Mouse (Mus musculus): ENCODE results near the gene Atxn7l2. TPM values are rescaled to one million over a fixed set of nuclear protein-coding genes. Genes with fewer than 3 reads are reported as not detected.
A peak's percentile ranks its signal among the peaks of the same experiment; 100 is the strongest.

Gene Atxn7l2
- total RNA-seq, 1 experiment: 9.5 TPM

DNA sequence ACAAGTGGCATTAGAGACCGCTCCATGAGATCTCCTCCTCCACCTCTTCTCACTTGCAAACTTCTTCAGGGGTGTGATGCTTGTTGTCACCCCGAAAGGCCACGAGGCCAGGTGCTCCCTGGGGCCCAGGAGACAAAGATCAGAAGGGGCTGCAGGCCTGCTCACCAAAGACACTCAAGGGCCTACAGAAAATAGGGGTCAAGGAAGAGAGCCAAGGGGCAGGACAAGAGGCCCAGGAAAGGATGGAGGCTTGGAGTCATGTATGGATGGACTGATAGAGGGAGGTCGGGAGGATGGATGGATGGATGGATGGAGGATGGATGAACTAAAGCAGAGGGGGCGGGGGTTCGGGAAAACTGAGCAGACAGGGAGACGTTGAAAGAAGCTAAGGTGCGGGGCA, 1.2 kb downstream of the Atxn7l2 start:
- Histone ChIP-seq H3K9ac (ENCODE audit: insufficient read depth, low read depth, low read length, poor library complexity, severe bottlenecking) (peak overlapping the region; percentile 77), H3K4me3 (ENCODE audit: insufficient read depth in 1 of 2, low read depth in 1 of 2, low read length in 2 of 2, poor library complexity in 1 of 2, severe bottlenecking in 1 of 2) (peak overlapping the region; percentile 78 to 86), H3K27ac (ENCODE audit: insufficient read depth, low read depth, low read length, poor library complexity, severe bottlenecking) (no peak overlapping the region), H3K9me3 (ENCODE audit: control insufficient read depth, insufficient read depth, low read depth, low read length) (no peaks in the 10 kb centered on the region), H3K36me3 (ENCODE audit: control insufficient read depth, insufficient read depth, low read length, poor library complexity, severe bottlenecking) (peaks cover 19% of the 10 kb centered on the region; the same call in 1 of the 2 replicates), H3K4me1 (ENCODE audit: control insufficient read depth in 2 of 2, insufficient read depth in 2 of 2, low read length in 2 of 2, poor library complexity in 1 of 2) (peaks cover 0 to 26% of the 10 kb centered on the region in 2 experiments; a peak in 2 of 4 replicates)
- no peak for DNase-seq (ENCODE audit: low read depth, low spot score)
- in situ Hi-C loops (cut with MboI; ENCODE audit: low sequenced_read_pairs in 2 of 2, unreplicated experiment in 2 of 2): no loop called here
- TF ChIP-seq ZC3H11A (IDR thresholded peaks at IDR 0.05; ENCODE audit: borderline replicate concordance, low read depth, low read length) (no peak), MAFK (IDR thresholded peaks at IDR 0.05; ENCODE audit: insufficient read depth, low read depth, low read length) (no peak), HCFC1 (IDR thresholded peaks at IDR 0.05; ENCODE audit: borderline replicate concordance, insufficient read depth, low read length) (no peak), CHD2 (IDR thresholded peaks at IDR 0.05; ENCODE audit: low read depth, low read length) (no peak), ZNF384 (IDR thresholded peaks at IDR 0.05; ENCODE audit: low read depth, low read length) (no peak)

DNA sequence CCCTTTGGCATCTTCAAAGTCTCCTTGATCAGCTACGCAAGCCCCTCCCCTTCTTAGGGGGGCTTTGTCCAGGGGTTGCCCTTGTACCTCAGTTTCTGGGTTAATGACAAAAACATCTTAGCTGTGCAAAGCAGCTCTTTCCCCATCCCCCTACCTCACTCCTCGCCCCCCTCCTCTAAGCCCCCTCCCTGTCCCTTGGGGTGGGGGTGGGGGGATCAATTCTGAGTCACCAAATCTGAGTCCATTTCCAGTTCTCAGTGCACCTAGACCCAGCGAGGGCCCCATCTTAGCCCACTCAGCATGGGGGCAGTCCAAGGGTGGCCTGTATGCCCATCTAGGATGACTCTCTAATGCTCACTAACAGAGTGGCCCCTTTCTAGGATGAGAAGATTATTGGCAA, 1.7 kb downstream of the Atxn7l2 start:
- H3K4me3 ChIP-seq (ENCODE audit: insufficient read depth in 1 of 2, low read depth in 1 of 2, low read length in 2 of 2, poor library complexity in 1 of 2, severe bottlenecking in 1 of 2): no peak overlapping the region
- H3K9ac ChIP-seq (ENCODE audit: insufficient read depth, low read depth, low read length, poor library complexity, severe bottlenecking): no peak overlapping the region
- TF ChIP-seq ZNF384 (IDR thresholded peaks at IDR 0.05; ENCODE audit: low read depth, low read length): no peak
- TF ChIP-seq ZC3H11A (IDR thresholded peaks at IDR 0.05; ENCODE audit: borderline replicate concordance, low read depth, low read length): no peak
- no peak for TF ChIP-seq HCFC1 (IDR thresholded peaks at IDR 0.05; ENCODE audit: borderline replicate concordance, insufficient read depth, low read length)
- TF ChIP-seq CHD2 (IDR thresholded peaks at IDR 0.05; ENCODE audit: low read depth, low read length): no peak
- TF ChIP-seq MAFK (IDR thresholded peaks at IDR 0.05; ENCODE audit: insufficient read depth, low read depth, low read length): no peak
- no peak overlapping the region for H3K27ac ChIP-seq (ENCODE audit: insufficient read depth, low read depth, low read length, poor library complexity, severe bottlenecking)
- DNase-seq (ENCODE audit: low read depth, low spot score): no peak
- peaks cover 19% of the 10 kb centered on the region; the same call in 1 of the 2 replicates for H3K36me3 ChIP-seq (ENCODE audit: control insufficient read depth, insufficient read depth, low read length, poor library complexity, severe bottlenecking)
- in situ Hi-C loops (cut with MboI; ENCODE audit: low sequenced_read_pairs in 2 of 2, unreplicated experiment in 2 of 2): no loop called here
- H3K4me1 ChIP-seq (ENCODE audit: control insufficient read depth in 2 of 2, insufficient read depth in 2 of 2, low read length in 2 of 2, poor library complexity in 1 of 2): peaks cover 0 to 31% of the 10 kb centered on the region in 2 experiments; a peak in 2 of 4 replicates
- no peaks in the 10 kb centered on the region for H3K9me3 ChIP-seq (ENCODE audit: control insufficient read depth, insufficient read depth, low read depth, low read length)

DNA sequence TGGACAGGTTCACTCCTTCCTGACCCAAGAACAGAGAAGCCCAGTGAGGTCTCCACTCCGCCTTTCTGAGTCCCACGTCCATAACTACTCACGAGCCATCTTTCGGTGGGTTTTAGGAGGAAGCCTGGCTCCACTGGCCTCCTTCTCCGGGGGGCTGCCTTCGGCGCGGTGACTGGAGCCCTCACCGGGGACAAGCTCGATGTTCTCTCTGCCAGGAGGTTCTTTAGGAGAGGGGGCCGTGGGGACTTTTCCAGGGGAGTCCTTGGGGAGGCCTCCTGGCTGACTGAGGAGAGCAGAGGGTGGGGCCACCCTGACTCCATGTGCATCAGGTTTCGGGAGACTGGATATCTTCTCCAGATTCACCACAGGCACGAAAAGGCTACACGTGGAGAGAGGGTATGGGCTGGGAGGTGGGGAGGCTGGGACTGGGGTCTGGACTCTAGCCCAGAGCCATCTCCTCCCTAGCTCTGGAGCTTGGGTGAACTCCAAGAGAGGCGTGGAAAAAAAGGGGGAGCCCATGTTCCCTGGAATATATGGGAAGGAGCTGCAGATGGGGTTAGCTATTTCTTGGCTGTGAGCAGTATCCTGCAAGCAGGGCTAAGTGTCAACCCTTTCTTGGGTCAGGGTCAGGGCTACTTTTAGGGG, 3.9 kb downstream of the Atxn7l2 start:
- no peak overlapping the region for H3K9ac ChIP-seq (ENCODE audit: insufficient read depth, low read depth, low read length, poor library complexity, severe bottlenecking)

GRCm38 (mm10) chr3:108205601-108206000, 5.1 kb downstream of the Atxn7l2 start:
- TF ChIP-seq ZNF384 (IDR thresholded peaks at IDR 0.05; ENCODE audit: low read depth, low read length): no peak
- no peak for TF ChIP-seq HCFC1 (IDR thresholded peaks at IDR 0.05; ENCODE audit: borderline replicate concordance, insufficient read depth, low read length)
- no peak for DNase-seq (ENCODE audit: low read depth, low spot score)
- Histone ChIP-seq H3K27ac (ENCODE audit: insufficient read depth, low read depth, low read length, poor library complexity, severe bottlenecking) (no peak overlapping the region), H3K9me3 (ENCODE audit: control insufficient read depth, insufficient read depth, low read depth, low read length) (no peaks in the 10 kb centered on the region), H3K4me3 (ENCODE audit: insufficient read depth in 1 of 2, low read depth in 1 of 2, low read length in 2 of 2, poor library complexity in 1 of 2, severe bottlenecking in 1 of 2) (no peak overlapping the region), H3K4me1 (ENCODE audit: control insufficient read depth in 2 of 2, insufficient read depth in 2 of 2, low read length in 2 of 2, poor library complexity in 1 of 2) (peaks cover 0 to 34% of the 10 kb centered on the region in 2 experiments; a peak in 2 of 4 replicates), H3K9ac (ENCODE audit: insufficient read depth, low read depth, low read length, poor library complexity, severe bottlenecking) (no peak overlapping the region), H3K36me3 (ENCODE audit: control insufficient read depth, insufficient read depth, low read length, poor library complexity, severe bottlenecking) (peaks cover 26% of the 10 kb centered on the region; the same call in 1 of the 2 replicates)
- in situ Hi-C loops (cut with MboI; ENCODE audit: low sequenced_read_pairs in 2 of 2, unreplicated experiment in 2 of 2): no loop called here

More for the DNA sequence above, 3.9 kb downstream of the Atxn7l2 start:
- Histone ChIP-seq H3K27ac (ENCODE audit: insufficient read depth, low read depth, low read length, poor library complexity, severe bottlenecking) (no peak overlapping the region), H3K9me3 (ENCODE audit: control insufficient read depth, insufficient read depth, low read depth, low read length) (no peaks in the 10 kb centered on the region), H3K4me1 (ENCODE audit: control insufficient read depth in 2 of 2, insufficient read depth in 2 of 2, low read length in 2 of 2, poor library complexity in 1 of 2) (peaks cover 0 to 34% of the 10 kb centered on the region in 2 experiments; a peak in 2 of 4 replicates), H3K36me3 (ENCODE audit: control insufficient read depth, insufficient read depth, low read length, poor library complexity, severe bottlenecking) (peaks cover 25% of the 10 kb centered on the region; the same call in 1 of the 2 replicates), H3K4me3 (ENCODE audit: insufficient read depth in 1 of 2, low read depth in 1 of 2, low read length in 2 of 2, poor library complexity in 1 of 2, severe bottlenecking in 1 of 2) (no peak overlapping the region)
- in situ Hi-C loops (cut with MboI; ENCODE audit: low sequenced_read_pairs in 2 of 2, unreplicated experiment in 2 of 2): no loop called here
- TF ChIP-seq ZNF384 (IDR thresholded peaks at IDR 0.05; ENCODE audit: low read depth, low read length): no peak
- DNase-seq (ENCODE audit: low read depth, low spot score): no peak

- Histone ChIP-seq H3K9me3 (ENCODE audit: control insufficient read depth, insufficient read depth, low read depth, low read length) (no peaks in the 10 kb centered on the region), H3K27ac (ENCODE audit: insufficient read depth, low read depth, low read length, poor library complexity, severe bottlenecking) (no peak overlapping the region), H3K4me3 (ENCODE audit: insufficient read depth in 1 of 2, low read depth in 1 of 2, low read length in 2 of 2, poor library complexity in 1 of 2, severe bottlenecking in 1 of 2) (peak overlapping the region in 1 of 2 experiments; percentile 18; a peak in 1 of 4 replicates), H3K36me3 (ENCODE audit: control insufficient read depth, insufficient read depth, low read length, poor library complexity, severe bottlenecking) (peaks cover 26% of the 10 kb centered on the region; the same call in 1 of the 2 replicates), H3K4me1 (ENCODE audit: control insufficient read depth in 2 of 2, insufficient read depth in 2 of 2, low read length in 2 of 2, poor library complexity in 1 of 2) (peaks cover 2 to 32% of the 10 kb centered on the region in 2 experiments; a peak in 3 of 4 replicates), H3K9ac (ENCODE audit: insufficient read depth, low read depth, low read length, poor library complexity, severe bottlenecking) (peak overlapping the region; percentile 9; the same call in 1 of the 2 replicates)
- no peak for TF ChIP-seq ZC3H11A (IDR thresholded peaks at IDR 0.05; ENCODE audit: borderline replicate concordance, low read depth, low read length)
- in situ Hi-C loops (cut with MboI; ENCODE audit: low sequenced_read_pairs in 2 of 2, unreplicated experiment in 2 of 2): no loop called here
- no peak for DNase-seq (ENCODE audit: low read depth, low spot score)
Observed at GRCm38 (mm10) chr3:108204470-108204869, 6.3 kb downstream of the Atxn7l2 start.

Measured in ES-E14 (cell line).